ENCODE assay signal across 24 mouse cellular contexts in the genomic region with DNA sequence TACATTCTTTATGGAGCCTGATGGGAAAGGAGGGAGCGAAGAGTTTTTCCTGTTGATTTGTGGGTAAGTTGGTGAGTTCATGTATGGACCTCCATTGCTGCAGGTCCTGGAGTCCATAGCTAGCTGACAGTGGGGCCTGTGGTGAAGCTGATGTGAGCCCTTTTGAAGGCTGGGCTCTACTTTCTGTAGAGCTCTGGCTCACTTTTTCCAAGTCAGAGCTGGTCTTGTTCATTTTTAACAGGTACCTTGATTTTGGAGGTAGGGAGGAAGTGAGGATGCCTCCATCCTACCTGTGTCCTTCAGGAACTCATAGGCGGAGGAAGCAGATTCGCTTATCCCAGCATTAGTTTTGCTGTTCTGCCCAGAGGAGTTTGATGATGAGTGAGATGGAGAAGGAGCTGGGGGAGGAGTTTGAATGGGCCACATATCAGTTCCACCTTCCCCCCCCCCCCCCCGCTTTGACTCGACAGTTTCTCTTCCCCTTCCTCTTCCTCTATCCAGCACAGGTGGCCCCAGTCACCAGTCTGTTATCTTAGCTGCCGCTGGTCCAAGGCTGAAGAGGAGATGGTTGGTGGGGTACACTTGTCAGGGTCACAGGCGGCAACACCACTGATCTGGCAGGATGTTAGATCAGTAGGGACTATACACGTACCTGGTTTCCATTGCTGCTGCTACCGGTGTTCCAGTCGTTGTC.
DNase-seq lines count a peak whose midpoint lies in the region; ATAC-seq and TF ChIP-seq lines count a peak whose summit lies in the region.
"Had no signal": no experiment of that assay in that cellular context is flagged by ENCODE, and none has a peak within 500 bp of the region (broad histone marks: within the 10 kb centered on the region; RNA-seq: fewer than 3 reads in every experiment).

No protein-coding gene starts in this region.

- H3K4me2 ChIP-seq in liver, postnatal 0 days (ENCODE audit: low read depth, low read length) = no peak overlapping the region
- H3K4me2 ChIP-seq in liver, embryonic 11.5 days = no peak overlapping the region
- H3K4me2 ChIP-seq in CH12.LX (ENCODE audit: insufficient read depth, low read depth, poor library complexity, severe bottlenecking) = peak overlapping the region; percentile 2; the same call in 1 of the 2 replicates
- H3K4me2 ChIP-seq: forebrain, embryonic 13.5 days; intestine, embryonic 15.5 days had no signal

- no peak overlapping the region for H3K4me3 ChIP-seq in liver, postnatal 0 days (ENCODE audit: low read depth, low read length)
- H3K4me3 ChIP-seq in liver, embryonic 11.5 days (ENCODE audit: low read depth, low read length) = no peak overlapping the region
- peak overlapping the region in 2 of 3 experiments; percentile 2 to 9 for H3K4me3 ChIP-seq in CH12.LX (replicated peaks in 1 of 3; ENCODE audit: low read depth in 2 of 3, low read length in 2 of 3, poor library complexity in 1 of 3)
- H3K4me3 ChIP-seq: forebrain, embryonic 13.5 days; gastrocnemius, adult 2 months; heart, embryonic 10.5 days; intestine, embryonic 15.5 days; layer of hippocampus, adult 2 months; megakaryocyte, embryonic 14.5 days had no signal

- no peaks in the 10 kb centered on the region for H3K27me3 ChIP-seq in liver, postnatal 0 days (ENCODE audit: insufficient read depth, low read length)
- no peaks in the 10 kb centered on the region for H3K27me3 ChIP-seq in liver, embryonic 11.5 days (replicated peaks; ENCODE audit: control insufficient read depth, insufficient read depth, low read length)
- no peaks in the 10 kb centered on the region for H3K27me3 ChIP-seq in CH12.LX (replicated peaks)
- H3K27me3 ChIP-seq: forebrain, embryonic 13.5 days; intestine, embryonic 15.5 days; Patski had no signal

- no peak overlapping the region for H3K27ac ChIP-seq in liver, postnatal 0 days (ENCODE audit: low read depth)
- no peak overlapping the region for H3K27ac ChIP-seq in liver, embryonic 11.5 days (ENCODE audit: low read depth, low read length)
- H3K27ac ChIP-seq in CH12.LX (ENCODE audit: insufficient read depth, low read depth) = peak overlapping the region; percentile 46
- H3K27ac ChIP-seq: forebrain, embryonic 13.5 days; gastrocnemius, adult 2 months; intestine, embryonic 15.5 days; layer of hippocampus, adult 2 months had no signal

- dilution Hi-C loops in CH12.LX (cut with MboI; ENCODE audit: extremely low pct_ligation_motif_present, extremely low pct_unique_long_range_greater_than_20kb, low sequenced_read_pairs) = no loop called here

- no peak; the same call in none of the 2 replicates for TF ChIP-seq RAD21 in CH12.LX (IDR thresholded peaks at IDR 0.05; ENCODE audit: low read depth, low read length)

- peaks cover 3% of the 10 kb centered on the region; the same call in 1 of the 2 replicates for H3K4me1 ChIP-seq in liver, postnatal 0 days (ENCODE audit: insufficient read depth)
- H3K4me1 ChIP-seq in liver, embryonic 11.5 days (replicated peaks; ENCODE audit: control insufficient read depth, insufficient read depth, low read length) = peaks cover 25% of the 10 kb centered on the region
- H3K4me1 ChIP-seq in CH12.LX (ENCODE audit: control insufficient read depth in 1 of 2, insufficient read depth in 2 of 2) = peaks cover 25 to 81% of the 10 kb centered on the region in 2 experiments
- H3K4me1 ChIP-seq: forebrain, embryonic 13.5 days; intestine, embryonic 15.5 days had no signal

- no peaks in the 10 kb centered on the region for H3K36me3 ChIP-seq in liver, postnatal 0 days (replicated peaks; ENCODE audit: insufficient read depth, low read length)
- no peaks in the 10 kb centered on the region for H3K36me3 ChIP-seq in liver, embryonic 11.5 days (ENCODE audit: control insufficient read depth, insufficient read depth, low read length)
- H3K36me3 ChIP-seq in CH12.LX (replicated peaks in 1 of 2; ENCODE audit: control insufficient read depth in 1 of 2, insufficient read depth in 1 of 2, low read length in 1 of 2) = no peaks in the 10 kb centered on the region
- H3K36me3 ChIP-seq: heart, embryonic 10.5 days; intestine, embryonic 15.5 days had no signal

- TF ChIP-seq EP300 in liver, postnatal 0 days (IDR thresholded peaks at IDR 0.05; ENCODE audit: low read depth) = no peak
- TF ChIP-seq EP300 in CH12.LX (IDR thresholded peaks at IDR 0.05; ENCODE audit: low read length) = peak; percentile 96

- in situ Hi-C loops in CH12.LX (cut with MboI; ENCODE audit: low pct_ligation_motif_present, low pct_unique_long_range_greater_than_20kb, low sequenced_read_pairs) = no loop called here

- ATAC-seq in liver, postnatal 0 days = no peak
- ATAC-seq in liver, embryonic 11.5 days (replicated peaks; ENCODE audit: low FRiP score) = no peak
- peak; percentile 40 for ATAC-seq in megakaryocyte progenitor cell, adult 5-6 weeks (replicated peaks; ENCODE audit: poor library complexity)
- ATAC-seq: CD4-positive, CD25-positive, alpha-beta regulatory T cell, adult 4 months; forebrain, embryonic 13.5 days; hindbrain, embryonic 16.5 days; intestine, embryonic 15.5 days; Patski had no signal

- no peak for TF ChIP-seq CTCF in liver, postnatal 0 days (IDR thresholded peaks at IDR 0.05; ENCODE audit: low read depth)
- TF ChIP-seq CTCF in CH12.LX (conservative IDR thresholded peaks at IDR 0.05 in 1 of 2, IDR thresholded peaks at IDR 0.05 in 1 of 2; ENCODE audit: low read depth in 2 of 2, low read length in 2 of 2) = no peak

- peak; percentile 29 for DNase-seq in liver, postnatal 0 days
- DNase-seq in liver, embryonic 11.5 days (ENCODE audit: low spot score) = no peak
- peak; percentile 90 for DNase-seq in CH12.LX (ENCODE audit: extremely low read depth)
- DNase-seq in spleen, postnatal 36 days (ENCODE audit: low spot score in 2 of 2) = peak; percentile 72 to 74
- DNase-seq in embryo, embryonic 11 days = no peak
- no peak for DNase-seq in testis, postnatal 10 days (ENCODE audit: low spot score)
- DNase-seq: adrenal gland, postnatal 36 days; cerebellum, adult 11-12 months; gastrocnemius, adult 2 months; heart, postnatal 4 days; kidney, adult 9 months; kidney, postnatal 25 days; lung, adult 18-20 months; lung, postnatal 10 days; thymus, postnatal 36 days had no signal

- no peaks in the 10 kb centered on the region for H3K9me3 ChIP-seq in liver, postnatal 0 days (ENCODE audit: low read length)
- H3K9me3 ChIP-seq in liver, embryonic 11.5 days (ENCODE audit: control insufficient read depth, low read length) = no peaks in the 10 kb centered on the region
- H3K9me3 ChIP-seq in CH12.LX (replicated peaks; ENCODE audit: low read length) = no peaks in the 10 kb centered on the region
- H3K9me3 ChIP-seq: forebrain, embryonic 13.5 days; heart, embryonic 10.5 days; intestine, embryonic 15.5 days; megakaryocyte, embryonic 14.5 days had no signal

- TF ChIP-seq POLR2A in CH12.LX (IDR thresholded peaks at IDR 0.05; ENCODE audit: low read depth, low read length) = peak; percentile 72

- H3K79me2 ChIP-seq in CH12.LX (replicated peaks; ENCODE audit: control insufficient read depth, extremely low read depth, insufficient read depth, poor library complexity, severe bottlenecking) = no peaks in the 10 kb centered on the region

- no peak overlapping the region for H3K9ac ChIP-seq in liver, postnatal 0 days (replicated peaks)
- no peak overlapping the region for H3K9ac ChIP-seq in liver, embryonic 11.5 days (ENCODE audit: low read depth, low read length)
- H3K9ac ChIP-seq in CH12.LX (ENCODE audit: insufficient read depth, low read depth) = no peak overlapping the region
- H3K9ac ChIP-seq: forebrain, embryonic 13.5 days; intestine, embryonic 15.5 days had no signal

- WGBS in liver, postnatal 0 days (ENCODE audit: insufficient replicate concordance) = 57% methylated on average over 9 of the region's 10 CpGs
- 62% methylated on average over 10 of the region's 10 CpGs for WGBS in liver, embryonic 11.5 days

TF ChIP-seq in CH12.LX, 34 proteins besides CTCF, POLR2A, EP300 and RAD21 (continues in another document):
- TF ChIP-seq MAZ (IDR thresholded peaks at IDR 0.05; ENCODE audit: low read depth, low read length) (peak; percentile 90), ZNF384 (IDR thresholded peaks at IDR 0.05; ENCODE audit: low read depth, low read length) (no peak), TCF12 (IDR thresholded peaks at IDR 0.05; ENCODE audit: low read depth, low read length) (peak; percentile 94), ELF1 (IDR thresholded peaks at IDR 0.05; ENCODE audit: low read depth, low read length) (peak; percentile 73), KAT2A (IDR thresholded peaks at IDR 0.05; ENCODE audit: insufficient replicate concordance, low read length) (no peak), SMC3 (IDR thresholded peaks at IDR 0.05; ENCODE audit: low read depth, low read length) (peak; percentile 11; the same call in 1 of the 2 replicates), CHD2 (IDR thresholded peaks at IDR 0.05; ENCODE audit: low read length) (peak; percentile 86), MXI1 (IDR thresholded peaks at IDR 0.05; ENCODE audit: low read depth, low read length) (peak; percentile 45; the same call in 1 of the 2 replicates), SIN3A (IDR thresholded peaks at IDR 0.05; ENCODE audit: low read length) (peak; percentile 65), MAFK (IDR thresholded peaks at IDR 0.05; ENCODE audit: insufficient replicate concordance, low read length) (0 out of 2 replicates have a peak, but pooled peaks have one; percentile 52), JUND (conservative IDR thresholded peaks at IDR 0.05; ENCODE audit: low read depth, low read length) (peak; percentile 82), RCOR1 (conservative IDR thresholded peaks at IDR 0.05; ENCODE audit: low read depth, low read length) (peak; percentile 93), ETS1 (conservative IDR thresholded peaks at IDR 0.05; ENCODE audit: low read depth, low read length) (peak; percentile 65), UBTF (IDR thresholded peaks at IDR 0.05; ENCODE audit: low read depth, low read length) (no peak), TBP (conservative IDR thresholded peaks at IDR 0.05; ENCODE audit: low read depth, low read length) (0 out of 2 replicates have a peak, but pooled peaks have one; percentile 48), ZC3H11A (IDR thresholded peaks at IDR 0.05; ENCODE audit: low read depth, low read length) (no peak), USF1 (IDR thresholded peaks at IDR 0.05; ENCODE audit: low read depth, low read length) (no peak), POLR2AphosphoS2 (IDR thresholded peaks at IDR 0.05; ENCODE audit: low read depth, low read length) (0 out of 2 replicates have a peak, but pooled peaks have one; percentile 57), NELFE (IDR thresholded peaks at IDR 0.05; ENCODE audit: low read depth, low read length) (peak; percentile 62; the same call in 1 of the 2 replicates), ZMIZ1 (IDR thresholded peaks at IDR 0.05; ENCODE audit: low read depth, low read length) (peak; percentile 82), IRF4 (IDR thresholded peaks at IDR 0.05; ENCODE audit: low read depth, low read length) (peak; percentile 97), ZKSCAN1 (IDR thresholded peaks at IDR 0.05; ENCODE audit: borderline replicate concordance, low read depth, low read length) (no peak), BHLHE40 (IDR thresholded peaks at IDR 0.05; ENCODE audit: low read depth, low read length) (peak; percentile 62)

Comparison
In these comparisons a context has a peak if more than half of its experiments do, and no peak if none do; other contexts are left out.
1. DNase-seq: peak in liver, postnatal 0 days (single experiment), CH12.LX (single experiment) and spleen, postnatal 36 days (2 of 2); none in liver, embryonic 11.5 days (single experiment), embryo, embryonic 11 days (single experiment) and testis, postnatal 10 days (single experiment).
2. H3K4me3 ChIP-seq: peak in CH12.LX (2 of 3); none in liver, postnatal 0 days (single experiment) and liver, embryonic 11.5 days (single experiment).